Mouse (Mus musculus) megakaryocyte, embryonic 14.5 days (primary cell): ENCODE results near the gene Col11a2. TPM values are rescaled to one million over a fixed set of nuclear protein-coding genes. Genes with fewer than 3 reads are reported as not detected.

ENCODE experiments used
- H3K27me3 ChIP-seq: replicated peaks from 2 replicates; pipeline ENCODE3; 2012; ENCODE audit warnings: inconsistent platforms
- H3K36me3 ChIP-seq: replicated peaks from 2 replicates; pipeline ENCODE3; 2012; ENCODE audit warnings: low read length, inconsistent platforms, mixed read lengths
- H3K4me1 ChIP-seq: 2 replicates; pipeline ENCODE4 v1.6.1; 2012; ENCODE audit warnings: inconsistent platforms
- H3K4me3 ChIP-seq: replicated peaks from 2 replicates; pipeline ENCODE3; 2012; ENCODE audit warnings: moderate library complexity, mild to moderate bottlenecking, inconsistent platforms
- H3K9me3 ChIP-seq: 2 replicates; pipeline ENCODE4 v1.6.1; 2012; ENCODE audit warnings: inconsistent platforms
- FLI1 ChIP-seq: IDR thresholded peaks from 2 replicates; pipeline ENCODE4 v1.6.1; 2012; ENCODE audit warnings: low read length, inconsistent platforms, mixed read lengths
- GATA1 ChIP-seq: IDR thresholded peaks from 3 replicates; pipeline ENCODE4 v1.6.1; 2012; ENCODE audit warnings: mixed read lengths, low read length, inconsistent platforms, borderline replicate concordance
- polyA plus RNA-seq: library from polyadenylated mRNA; stranded (reverse); fragments of >175 nt; gene quantifications from 2 replicates; pipeline ENCODE4 v1.2.3, GENCODE M21; 2012; ENCODE audit warnings: low replicate concordance; ENCODE audit not compliant: insufficient read depth

The Col11a2 gene
- polyA plus RNA-seq, 1 experiment, result 19.6 TPM

- TF ChIP-seq GATA1 (no peak), FLI1 (no peak)
Observed at GRCm38 (mm10) chr17:34109806-34110195, 70.6 kb downstream of the Col11a2 start.

GRCm38 (mm10) chr17:34110309-34110708, 71.1 kb downstream of the Col11a2 start:
- Histone ChIP-seq H3K9me3 (0 out of 2 replicates have a peak, but pooled peaks cover 3% of the 10 kb centered on the region), H3K4me3 (no peak overlapping the region), H3K27me3 (no peaks in the 10 kb centered on the region), H3K4me1 (peaks cover 57% of the 10 kb centered on the region), H3K36me3 (peaks cover 65% of the 10 kb centered on the region)
- TF ChIP-seq GATA1 (no peak), FLI1 (no peak)

More at GRCm38 (mm10) chr17:34109806-34110195, 70.6 kb downstream of the Col11a2 start:
- no peak overlapping the region for H3K4me3 ChIP-seq
- H3K4me1 ChIP-seq, result peaks cover 52% of the 10 kb centered on the region
- no peaks in the 10 kb centered on the region for H3K27me3 ChIP-seq
- H3K36me3 ChIP-seq, result peaks cover 60% of the 10 kb centered on the region
- H3K9me3 ChIP-seq, result 0 out of 2 replicates have a peak, but pooled peaks cover 3% of the 10 kb centered on the region

- no peaks in the 10 kb centered on the region for H3K27me3 ChIP-seq
- H3K36me3 ChIP-seq, result peaks cover 100% of the 10 kb centered on the region
- TF ChIP-seq FLI1 (no peak), GATA1 (no peak)
Observed at GRCm38 (mm10) chr17:34114114-34114513, 74.9 kb downstream of the Col11a2 start.

More at GRCm38 (mm10) chr17:34114114-34114513, 74.9 kb downstream of the Col11a2 start:
- Histone ChIP-seq H3K4me3 (no peak overlapping the region), H3K9me3 (no peaks in the 10 kb centered on the region), H3K4me1 (peaks cover 57% of the 10 kb centered on the region)

Other genes with a start within 250 kb of the Col11a2 start
- gene Kank3, start 228.9 kb upstream of the Col11a2 start, polyA plus RNA-seq, result 3.8 and 3.9 TPM in 2 replicates
- 840 and 6,431 TPM in 2 replicates for gene Rps28, start 214.9 kb upstream of the Col11a2 start, polyA plus RNA-seq
- 1,277 and 1,645 TPM in 2 replicates for gene Ndufa7, start 214.9 kb upstream of the Col11a2 start, polyA plus RNA-seq
- 16.0 and 94.0 TPM in 2 replicates for gene Cd320, start 196.3 kb upstream of the Col11a2 start, polyA plus RNA-seq
- not detected in 2 replicates for gene Gm7029, start 165.6 kb upstream of the Col11a2 start, polyA plus RNA-seq
- 9.8 and 31.7 TPM in 2 replicates for gene Kifc1, start 148.8 kb upstream of the Col11a2 start, polyA plus RNA-seq
- not detected in 2 replicates for gene Platr17, start 134.3 kb upstream of the Col11a2 start, polyA plus RNA-seq
- 11.0 and 20.0 TPM in 2 replicates for gene Daxx, start 130.0 kb upstream of the Col11a2 start, polyA plus RNA-seq
- gene Tapbp, start 123.5 kb upstream of the Col11a2 start, polyA plus RNA-seq, result 362 and 606 TPM in 2 replicates
- 45.3 and 51.7 TPM in 2 replicates for gene Zbtb22, start 123.5 kb upstream of the Col11a2 start, polyA plus RNA-seq
- gene Rgl2, start 109.9 kb upstream of the Col11a2 start, polyA plus RNA-seq, result 90.4 and 221 TPM in 2 replicates
- 39.4 and 269 TPM in 2 replicates for gene Pfdn6, start 99.1 kb upstream of the Col11a2 start, polyA plus RNA-seq
- 58.7 and 64.2 TPM in 2 replicates for gene Wdr46, start 98.8 kb upstream of the Col11a2 start, polyA plus RNA-seq
- 15.5 and 19.7 TPM in 2 replicates for gene B3galt4, start 87.9 kb upstream of the Col11a2 start, polyA plus RNA-seq
- 75.8 and 138 TPM in 2 replicates for gene Vps52, start 83.6 kb upstream of the Col11a2 start, polyA plus RNA-seq
- gene Rps18, start 83.4 kb upstream of the Col11a2 start, polyA plus RNA-seq, result 17.5 and 129 TPM in 2 replicates
- gene H2-K1, start 39.1 kb upstream of the Col11a2 start, polyA plus RNA-seq, result 144 and 307 TPM in 2 replicates
- gene Ring1, start 14.8 kb upstream of the Col11a2 start, polyA plus RNA-seq, result 5.3 and 24.9 TPM in 2 replicates
- 12.4 and 22.2 TPM in 2 replicates for gene H2-Ke6, start 11.4 kb upstream of the Col11a2 start, polyA plus RNA-seq
- 63.6 and 95.7 TPM in 2 replicates for gene Slc39a7, start 7.8 kb upstream of the Col11a2 start, polyA plus RNA-seq
- 66.5 and 117 TPM in 2 replicates for gene Rxrb, start 7.6 kb upstream of the Col11a2 start, polyA plus RNA-seq
- gene H2-Oa, start 52.9 kb downstream of the Col11a2 start, polyA plus RNA-seq, result 9.5 and 12.1 TPM in 2 replicates
- gene H2-DMa, start 80.1 kb downstream of the Col11a2 start, polyA plus RNA-seq, result 19.3 and 32.1 TPM in 2 replicates
- gene Brd2, start 83.2 kb downstream of the Col11a2 start, polyA plus RNA-seq, result 174 and 242 TPM in 2 replicates
- 1.5 TPM in 1 of 2 replicates, not detected in the other for gene H2-DMb2, start 103.9 kb downstream of the Col11a2 start, polyA plus RNA-seq
- 1.1 TPM in 1 of 2 replicates, not detected in the other for gene H2-DMb1, start 113.6 kb downstream of the Col11a2 start, polyA plus RNA-seq
- 27.1 and 27.9 TPM in 2 replicates for gene Tap1, start 148.1 kb downstream of the Col11a2 start, polyA plus RNA-seq
- gene Psmb9, start 148.3 kb downstream of the Col11a2 start, polyA plus RNA-seq, result 15.3 and 32.2 TPM in 2 replicates
- gene Psmb8, start 158.3 kb downstream of the Col11a2 start, polyA plus RNA-seq, result 16.6 and 74.9 TPM in 2 replicates
- 87.3 and 103 TPM in 2 replicates for gene Tap2, start 164.1 kb downstream of the Col11a2 start, polyA plus RNA-seq
- 0.76 TPM in 1 of 2 replicates, not detected in the other for gene H2-Ob, start 199.5 kb downstream of the Col11a2 start, polyA plus RNA-seq
- 1.8 TPM in 1 of 2 replicates, not detected in the other for gene H2-Ab1, start 218.3 kb downstream of the Col11a2 start, polyA plus RNA-seq
- gene H2-Aa, start 248.4 kb downstream of the Col11a2 start, polyA plus RNA-seq, result 0.64 TPM in 1 of 2 replicates, not detected in the other